Mouse (Mus musculus) midbrain, embryonic 16.5 days (tissue): Measurements from ENCODE around the gene Atp6v1e1. TPM values are rescaled to one million over a fixed set of nuclear protein-coding genes. Genes with fewer than 3 reads are reported as not detected.

Experiments
- ATAC-seq: fragments of 200-750 bp; cut with Nextera tagmentation; 2 replicates; pipeline ENCODE4 v1.8.0; 2017; ENCODE audit warnings: moderate TSS enrichment
- H3K27ac ChIP-seq: fragments of 300-500 bp; sonication (generic); 2 replicates; pipeline ENCODE4 v1.5.1; 2014; ENCODE audit warnings: mild to moderate bottlenecking, low read length, mixed read lengths
- H3K27me3 ChIP-seq: fragments of 300-500 bp; sonication (generic); 2 replicates; pipeline ENCODE4 v1.6.1; 2014; ENCODE audit warnings: low read depth, low read length, mixed read lengths; ENCODE audit not compliant: control insufficient read depth, insufficient read depth
- H3K36me3 ChIP-seq: fragments of 300-500 bp; sonication (generic); 2 replicates; pipeline ENCODE4 v1.6.1; 2014; ENCODE audit warnings: mild to moderate bottlenecking, low read length, moderate library complexity, mixed read lengths; ENCODE audit not compliant: control insufficient read depth, insufficient read depth
- H3K4me1 ChIP-seq: fragments of 300-500 bp; sonication (generic); 2 replicates; pipeline ENCODE4 v1.6.1; 2014; ENCODE audit warnings: mild to moderate bottlenecking, low read length, mixed read lengths; ENCODE audit not compliant: control insufficient read depth, insufficient read depth
- H3K4me2 ChIP-seq: fragments of 300-500 bp; sonication (generic); 2 replicates; pipeline ENCODE4 v1.6.1; 2014; ENCODE audit warnings: mild to moderate bottlenecking, low read length, mixed read lengths
- H3K4me3 ChIP-seq: fragments of 300-500 bp; sonication (generic); 2 replicates; pipeline ENCODE4 v1.5.1; 2014; ENCODE audit warnings: low read depth, mild to moderate bottlenecking, low read length, moderate library complexity, mixed read lengths
- H3K9ac ChIP-seq: fragments of 300-500 bp; sonication (generic); 2 replicates; pipeline ENCODE4 v1.6.1; 2014; ENCODE audit warnings: low read depth, low read length, mixed read lengths
- H3K9me3 ChIP-seq: fragments of 300-500 bp; sonication (generic); replicated peaks from 2 replicates; pipeline ENCODE4 v1.6.1; 2014; ENCODE audit warnings: mild to moderate bottlenecking, low read length, mixed read lengths; ENCODE audit not compliant: control insufficient read depth, poor library complexity, severe bottlenecking
- WGBS: fragments of 180-500 bp; shearing (Covaris S2); extraction: QIAGEN DNeasy Blood & Tissue Kit; methylation state at CpG from one replicate; pipeline ENCODE4 v1.1.7; 2014; 5-methylcytosine and 5-hydroxymethylcytosine counted together
- polyA plus RNA-seq: library from polyadenylated mRNA; unstranded; fragments of >200 nt; fragmentation: Nextera tagmentation; extraction: Ambion mirVana; gene quantifications from 2 replicates; pipeline ENCODE4 v1.2.1, GENCODE M21; 2015

Atp6v1e1 gene
- polyA plus RNA-seq, 1 experiment from 2014 or later, result 296 TPM

DNA sequence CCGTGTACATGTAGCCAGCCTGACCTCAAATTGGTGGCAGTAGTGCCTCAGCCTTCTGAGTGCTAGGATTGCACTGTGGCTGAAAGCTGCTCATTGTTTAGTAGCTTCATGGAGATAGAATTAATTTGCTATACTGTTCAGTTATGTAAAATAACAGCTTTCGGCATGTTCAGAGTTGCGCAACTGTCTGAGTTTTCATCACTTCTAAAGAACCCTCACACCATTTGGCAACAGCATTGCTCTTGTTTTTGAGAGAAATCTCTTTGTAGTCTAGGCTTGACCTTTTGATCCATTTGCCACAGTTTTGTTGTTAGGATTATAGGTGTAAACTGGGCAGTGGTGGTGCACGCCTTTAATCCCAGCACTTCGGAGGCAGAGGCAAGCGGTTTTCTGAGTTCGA lies 17.7 kb upstream of the Atp6v1e1 start:
- peaks cover 2% of the 10 kb centered on the region for H3K36me3 ChIP-seq
- ATAC-seq, result no peak
- H3K9ac ChIP-seq, result no peak overlapping the region
- H3K4me1 ChIP-seq, result peaks cover 9% of the 10 kb centered on the region
- no peaks in the 10 kb centered on the region for H3K9me3 ChIP-seq
- no peaks in the 10 kb centered on the region for H3K27me3 ChIP-seq
- H3K27ac ChIP-seq, result no peak overlapping the region
- WGBS, result 97% methylated on average over 7 of the region's 7 CpGs
- H3K4me3 ChIP-seq, result no peak overlapping the region
- H3K4me2 ChIP-seq, result no peak overlapping the region

DNA sequence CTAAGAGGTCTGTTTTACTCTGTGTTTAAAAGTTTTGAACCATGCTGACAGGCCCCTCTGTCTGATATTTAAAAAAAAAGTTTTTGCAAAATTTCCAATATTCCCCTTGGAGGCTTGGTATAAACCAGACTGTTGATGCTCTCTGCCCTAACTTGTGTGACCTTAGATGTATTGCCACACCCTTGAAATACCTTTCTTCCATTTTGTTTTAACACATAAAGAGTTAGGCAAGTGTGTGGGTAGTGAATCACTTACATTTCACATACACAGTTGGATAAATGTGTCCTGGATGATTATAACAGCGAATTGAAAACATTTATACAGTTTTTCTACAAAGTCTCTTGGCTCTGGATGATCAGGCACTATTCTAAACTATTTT lies 14.5 kb upstream of the Atp6v1e1 start:
- Histone ChIP-seq H3K9ac (peak overlapping the region; percentile 99; the same call in 1 of the 2 replicates), H3K4me2 (peak overlapping the region; percentile 80), H3K4me3 (peak overlapping the region; percentile 91), H3K27me3 (no peaks in the 10 kb centered on the region), H3K36me3 (peaks cover 2% of the 10 kb centered on the region), H3K4me1 (peaks cover 9% of the 10 kb centered on the region), H3K9me3 (no peaks in the 10 kb centered on the region), H3K27ac (no peak overlapping the region)
- no peak for ATAC-seq
- 78% methylated on average over 1 of the region's 1 CpGs for WGBS

DNA sequence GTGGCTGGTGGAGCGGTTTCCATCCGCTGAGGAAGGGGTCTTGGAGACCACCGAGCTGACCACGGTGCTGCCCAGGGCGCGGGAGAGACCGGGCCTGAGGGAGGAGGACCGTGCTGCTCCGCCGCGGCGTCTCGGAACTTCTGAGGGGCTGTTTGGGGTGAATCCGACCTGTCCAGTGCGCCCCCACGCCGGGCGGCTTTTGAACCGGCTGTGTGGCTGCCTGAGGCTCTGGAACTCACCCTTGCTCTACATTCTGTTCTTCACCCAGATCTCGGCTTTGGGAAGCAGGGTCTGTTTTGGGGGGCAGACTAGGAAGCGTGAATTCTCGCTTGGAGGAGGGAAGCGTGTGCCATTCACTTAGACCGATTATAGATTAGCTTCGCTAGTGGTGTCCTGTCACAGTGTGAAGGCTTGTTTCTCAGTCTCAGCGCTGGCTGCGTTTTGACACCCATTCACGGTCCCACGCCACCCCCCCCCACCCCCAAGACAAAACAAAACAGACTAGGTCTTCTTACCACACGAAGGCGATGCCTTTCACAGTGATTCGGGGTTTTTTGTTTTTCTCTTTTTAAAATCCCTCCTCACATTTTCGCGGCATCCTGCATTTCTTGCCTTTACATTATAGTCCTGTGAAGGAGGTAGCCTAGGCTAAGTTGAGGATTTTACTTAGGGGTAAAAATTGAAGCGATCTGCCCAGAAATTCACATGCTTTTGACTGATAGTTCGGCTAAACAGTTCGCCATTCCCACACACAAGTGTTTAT lies 14.0 kb upstream of the Atp6v1e1 start:
- Histone ChIP-seq H3K36me3 (peaks cover 2% of the 10 kb centered on the region), H3K27ac (peak overlapping the region; percentile 96), H3K4me2 (peak overlapping the region; percentile 80), H3K4me3 (peak overlapping the region; percentile 91), H3K27me3 (no peaks in the 10 kb centered on the region), H3K9me3 (no peaks in the 10 kb centered on the region), H3K4me1 (peaks cover 9% of the 10 kb centered on the region), H3K9ac (peak overlapping the region; percentile 99)
- 4% methylated on average over 37 of the region's 37 CpGs for WGBS
- peak; percentile 87 for ATAC-seq

DNA sequence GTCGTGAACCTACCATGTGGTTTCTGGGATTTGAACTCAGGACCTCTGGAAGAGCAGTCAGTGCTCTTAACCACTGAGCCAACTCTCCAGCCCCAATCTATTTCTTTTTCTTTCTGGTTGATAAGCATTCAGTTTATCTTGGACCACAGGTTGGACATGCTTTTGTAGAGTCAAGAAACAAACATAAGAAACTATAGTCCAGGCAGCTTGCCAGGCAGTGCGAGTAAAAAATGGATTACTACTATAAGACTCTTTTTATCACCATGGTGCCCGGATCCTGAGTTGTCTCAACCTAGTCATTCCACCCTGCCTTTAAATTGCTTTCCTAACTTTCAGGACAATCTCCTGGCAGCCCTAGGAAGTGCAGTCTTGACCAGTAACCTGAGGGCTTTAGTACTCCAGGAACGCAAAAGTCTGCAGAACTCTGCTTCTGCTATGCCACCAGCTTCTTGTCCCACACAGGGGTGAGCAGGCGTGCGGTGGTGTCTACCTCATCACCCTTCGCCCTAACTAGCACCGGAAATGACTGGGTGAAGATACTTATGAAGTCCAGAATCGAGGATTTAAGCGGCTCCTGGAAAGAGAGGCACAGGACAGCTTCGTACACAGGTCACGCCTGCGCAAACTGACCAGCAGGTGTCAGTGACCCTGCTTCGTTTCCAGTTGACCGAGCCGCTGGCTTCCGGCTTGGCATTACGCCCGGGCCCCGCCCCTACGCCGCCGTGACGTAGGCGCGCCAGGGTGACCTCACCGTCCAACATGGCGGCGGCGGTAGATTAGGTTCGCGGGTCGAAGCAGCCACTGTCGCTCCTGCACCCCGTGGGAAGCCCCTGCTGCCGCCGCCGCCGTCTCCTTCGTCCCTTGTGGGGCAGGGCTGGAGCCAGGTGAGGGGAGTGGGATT lies 13.1 kb upstream of the Atp6v1e1 start, which contains the start of gene Bcl2l13:
Gene Bcl2l13, plus strand, starts transcription at position 739 of the 901 bp plus-strand sequence.
- peak within 1 kb of the TSS; percentile 96 for H3K27ac ChIP-seq
- H3K9ac ChIP-seq, result peak within 1 kb of the TSS; percentile 99
- WGBS, result 5% methylated on average over 40 of the region's 40 CpGs
- peaks cover 2% of the 10 kb centered on the region for H3K36me3 ChIP-seq
- peaks cover 9% of the 10 kb centered on the region for H3K4me1 ChIP-seq
- peak within 1 kb of the TSS; percentile 91 for H3K4me3 ChIP-seq
- peaks cover 3% of the 10 kb centered on the region; the same call in 1 of the 2 replicates for H3K27me3 ChIP-seq
- peak within 1 kb of the TSS; percentile 82 for H3K4me2 ChIP-seq
- no peaks in the 10 kb centered on the region for H3K9me3 ChIP-seq
- peak; percentile 94 for ATAC-seq

DNA sequence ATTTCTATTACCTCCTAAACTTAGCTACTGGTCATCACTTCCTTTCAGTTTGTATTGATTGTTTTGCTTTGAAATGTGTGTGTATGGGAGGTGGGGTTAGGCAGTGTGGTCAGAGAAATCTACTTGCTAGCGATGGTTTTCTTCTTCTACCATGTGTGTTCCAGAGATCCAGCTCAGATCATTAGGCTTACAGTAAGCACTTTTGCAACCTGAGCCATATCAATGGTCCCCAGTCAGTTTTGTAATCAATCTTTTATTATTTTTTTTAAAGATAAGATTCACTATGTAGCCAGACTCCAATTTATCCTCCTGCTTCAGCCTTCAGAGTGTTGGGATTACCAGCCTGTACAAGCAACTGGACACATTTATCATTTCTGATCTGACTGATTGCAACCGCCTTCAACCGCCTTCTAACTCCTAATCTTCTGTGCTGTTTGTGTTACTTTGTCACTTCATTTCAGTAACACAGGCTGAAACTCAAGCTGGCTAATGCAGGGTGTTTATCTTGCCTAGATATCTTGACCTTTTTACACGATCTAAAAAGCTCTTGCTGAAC lies 12.3 kb upstream of the Atp6v1e1 start:
- H3K36me3 ChIP-seq, result peaks cover 2% of the 10 kb centered on the region; the same call in 1 of the 2 replicates
- H3K9me3 ChIP-seq, result no peaks in the 10 kb centered on the region
- WGBS, result 87% methylated on average over 4 of the region's 4 CpGs
- no peak overlapping the region for H3K9ac ChIP-seq
- H3K4me3 ChIP-seq, result no peak overlapping the region
- H3K27me3 ChIP-seq, result peaks cover 3% of the 10 kb centered on the region; the same call in 1 of the 2 replicates
- peaks cover 9% of the 10 kb centered on the region for H3K4me1 ChIP-seq
- no peak overlapping the region for H3K4me2 ChIP-seq
- no peak overlapping the region for H3K27ac ChIP-seq
- no peak for ATAC-seq

DNA sequence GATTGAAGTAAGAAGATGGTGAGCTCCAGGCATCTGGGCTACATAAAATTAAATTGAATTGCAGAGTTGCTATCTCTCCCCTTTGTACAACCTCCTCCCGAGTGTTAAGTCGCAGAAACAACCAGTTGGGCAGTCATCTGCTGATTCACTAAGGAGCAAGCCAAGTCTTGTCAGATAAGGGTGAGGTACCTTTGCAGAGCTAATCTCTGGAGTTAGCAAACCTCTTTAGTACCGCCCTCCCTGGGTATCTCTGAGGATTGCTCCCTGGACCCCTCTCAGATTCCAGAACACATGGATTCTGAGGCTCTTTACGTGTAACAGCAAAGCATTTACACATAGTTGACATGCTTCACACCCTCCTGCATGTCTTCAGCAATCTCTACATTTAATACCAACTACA lies 9.5 kb upstream of the Atp6v1e1 start:
- no peak overlapping the region for H3K27ac ChIP-seq
- 76% methylated on average over 4 of the region's 4 CpGs for WGBS
- peaks cover 3% of the 10 kb centered on the region; the same call in 1 of the 2 replicates for H3K27me3 ChIP-seq
- H3K4me3 ChIP-seq, result no peak overlapping the region
- H3K4me1 ChIP-seq, result peaks cover 3% of the 10 kb centered on the region
- no peak for ATAC-seq
- no peaks in the 10 kb centered on the region for H3K36me3 ChIP-seq
- no peak overlapping the region for H3K9ac ChIP-seq
- H3K9me3 ChIP-seq, result no peaks in the 10 kb centered on the region
- no peak overlapping the region for H3K4me2 ChIP-seq

DNA sequence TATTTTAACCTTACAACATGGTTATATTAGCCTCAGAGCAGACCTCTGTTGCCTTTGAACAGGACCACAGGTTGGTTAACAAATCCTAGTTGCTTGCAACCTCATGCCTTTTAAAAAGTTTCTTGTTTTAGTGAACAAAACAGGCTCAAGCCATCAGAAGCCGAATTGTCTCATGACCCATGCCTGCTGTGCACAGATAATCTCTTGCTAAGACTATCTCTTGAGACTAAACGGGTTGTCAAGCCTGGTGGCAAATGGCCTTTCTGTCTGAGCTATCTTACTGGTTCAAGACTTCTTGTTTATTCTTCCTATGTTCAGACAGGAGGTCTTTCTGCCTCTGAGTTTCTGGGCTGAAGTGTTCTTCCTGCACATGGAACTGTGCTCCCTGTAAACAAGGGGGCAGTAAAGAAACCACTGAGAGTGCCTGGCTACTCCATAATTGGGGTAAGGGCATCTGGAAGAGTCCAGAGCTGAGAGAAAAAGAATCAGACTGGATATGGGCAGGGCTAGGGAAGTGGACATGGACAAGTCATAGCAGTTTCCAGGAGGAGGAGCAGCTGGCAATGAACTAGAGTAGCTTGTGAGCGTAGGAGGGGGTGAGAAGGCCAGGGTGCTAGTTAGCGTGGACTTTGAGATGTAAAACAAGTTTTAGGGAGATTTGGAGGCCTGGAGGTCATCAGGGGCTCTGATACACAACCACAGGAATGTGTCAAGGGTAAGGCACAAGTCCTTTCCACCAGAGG lies 8.4 kb upstream of the Atp6v1e1 start:
- H3K4me3 ChIP-seq, result no peak overlapping the region
- WGBS, result 65% methylated on average over 4 of the region's 4 CpGs
- H3K27ac ChIP-seq, result no peak overlapping the region
- H3K27me3 ChIP-seq, result peaks cover 3% of the 10 kb centered on the region; the same call in 1 of the 2 replicates
- H3K4me1 ChIP-seq, result no peaks in the 10 kb centered on the region
- H3K4me2 ChIP-seq, result no peak overlapping the region
- H3K9ac ChIP-seq, result no peak overlapping the region
- no peaks in the 10 kb centered on the region for H3K36me3 ChIP-seq
- ATAC-seq, result no peak
- H3K9me3 ChIP-seq, result no peaks in the 10 kb centered on the region

DNA sequence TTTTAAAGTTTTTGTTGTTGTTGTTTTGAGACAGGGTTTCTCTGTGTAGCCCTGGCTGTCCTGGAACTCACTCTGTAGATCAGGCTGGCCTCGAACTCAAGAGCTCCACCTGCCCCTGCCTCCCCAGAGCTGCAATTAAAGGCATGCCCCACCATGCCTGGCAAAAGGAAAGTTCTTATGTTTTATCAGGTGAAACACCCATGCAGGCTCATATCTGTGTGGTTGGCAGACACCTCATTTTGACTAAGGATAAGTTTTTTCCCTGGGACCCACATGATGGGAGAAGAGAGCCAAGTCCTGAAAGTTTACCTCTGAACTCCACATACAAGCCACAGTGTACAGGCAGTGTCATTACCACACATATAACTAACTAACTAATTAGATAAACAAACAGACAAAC lies 7.5 kb upstream of the Atp6v1e1 start:
- no peak overlapping the region for H3K4me3 ChIP-seq
- no peaks in the 10 kb centered on the region for H3K4me1 ChIP-seq
- no peaks in the 10 kb centered on the region for H3K9me3 ChIP-seq
- H3K27me3 ChIP-seq, result peaks cover 3% of the 10 kb centered on the region; the same call in 1 of the 2 replicates
- WGBS, result 64% methylated on average over 1 of the region's 1 CpGs
- no peaks in the 10 kb centered on the region for H3K36me3 ChIP-seq
- no peak overlapping the region for H3K9ac ChIP-seq
- H3K4me2 ChIP-seq, result no peak overlapping the region
- H3K27ac ChIP-seq, result no peak overlapping the region
- no peak for ATAC-seq
